Mouse (Mus musculus): ENCODE data around the gene Gp9.

Gp9 gene

GRCm38 (mm10) chr6:87777842-87778241 is at the start of gene Gp9:
TSS of gene Gp9 (plus strand) at chr6:87778072.
- DNase-seq (ENCODE audit: low spot score), result no peak

- no peak for DNase-seq (ENCODE audit: low spot score)
Measured at GRCm38 (mm10) chr6:87728102-87728501, 49.8 kb upstream of the Gp9 start.

- DNase-seq (ENCODE audit: low spot score), result no peak
Measured at GRCm38 (mm10) chr6:87730141-87730540, 47.7 kb upstream of the Gp9 start.

GRCm38 (mm10) chr6:87730591-87731462 is 47.0 kb upstream of the Gp9 start, which contains the start of gene Efcc1:
TSS of gene Efcc1 (plus strand) at chr6:87730869.
- no peak for DNase-seq (ENCODE audit: low spot score)

GRCm38 (mm10) chr6:87731463-87732095 is 46.3 kb upstream of the Gp9 start:
- no peak for DNase-seq (ENCODE audit: low spot score)

GRCm38 (mm10) chr6:87732151-87733011 is 45.5 kb upstream of the Gp9 start:
- no peak for DNase-seq (ENCODE audit: low spot score)

GRCm38 (mm10) chr6:87733131-87733930 is 44.5 kb upstream of the Gp9 start:
- DNase-seq (ENCODE audit: low spot score), result peak; percentile 60

GRCm38 (mm10) chr6:87734136-87734535 is 43.7 kb upstream of the Gp9 start:
- DNase-seq (ENCODE audit: low spot score), result no peak

- no peak for DNase-seq (ENCODE audit: low spot score)
Measured at GRCm38 (mm10) chr6:87736923-87737322, 40.9 kb upstream of the Gp9 start.

GRCm38 (mm10) chr6:87737921-87738626 is 39.8 kb upstream of the Gp9 start:
- no peak for DNase-seq (ENCODE audit: low spot score)

GRCm38 (mm10) chr6:87739898-87740297 is 38.0 kb upstream of the Gp9 start:
- DNase-seq (ENCODE audit: low spot score), result no peak

GRCm38 (mm10) chr6:87740496-87740895 is 37.4 kb upstream of the Gp9 start:
- DNase-seq (ENCODE audit: low spot score), result no peak

- DNase-seq (ENCODE audit: low spot score), result no peak
Measured at GRCm38 (mm10) chr6:87741978-87742377, 35.9 kb upstream of the Gp9 start.

GRCm38 (mm10) chr6:87742804-87743203 is 35.1 kb upstream of the Gp9 start:
- DNase-seq (ENCODE audit: low spot score), result no peak

- DNase-seq (ENCODE audit: low spot score), result no peak
Measured at GRCm38 (mm10) chr6:87743281-87743680, 34.6 kb upstream of the Gp9 start.

GRCm38 (mm10) chr6:87744632-87745031 is 33.2 kb upstream of the Gp9 start:
- DNase-seq (ENCODE audit: low spot score), result no peak

- DNase-seq (ENCODE audit: low spot score), result no peak
Measured at GRCm38 (mm10) chr6:87745301-87745700, 32.6 kb upstream of the Gp9 start.

- no peak for DNase-seq (ENCODE audit: low spot score)
Measured at GRCm38 (mm10) chr6:87746059-87746458, 31.8 kb upstream of the Gp9 start.

GRCm38 (mm10) chr6:87746849-87747248 is 31.0 kb upstream of the Gp9 start:
- peak; percentile 20 for DNase-seq (ENCODE audit: low spot score)

GRCm38 (mm10) chr6:87748078-87748477 is 29.8 kb upstream of the Gp9 start:
- DNase-seq (ENCODE audit: low spot score), result no peak

- no peak for DNase-seq (ENCODE audit: low spot score)
Measured at GRCm38 (mm10) chr6:87748531-87748930, 29.3 kb upstream of the Gp9 start.

Data from MN1 (cell line).